Mouse (Mus musculus) kidney, adult 2 months (tissue): ENCODE measurements around the gene Atp5d.

ENCODE experiments used
- CTCF ChIP-seq: fragments of 200-500 bp; conservative IDR thresholded peaks from 2 replicates; pipeline ENCODE4 v1.5.1; 2011; ENCODE audit warnings: low read depth, mild to moderate bottlenecking, control low read depth, low read length, moderate library complexity, mixed read lengths; ENCODE audit not compliant: insufficient read depth, insufficient read length
- POLR2A ChIP-seq: fragments of 200-500 bp; IDR thresholded peaks from one replicate; pipeline ENCODE4 v1.6.1; 2011; ENCODE audit warnings: low read depth, low read length, control low read depth

DNA sequence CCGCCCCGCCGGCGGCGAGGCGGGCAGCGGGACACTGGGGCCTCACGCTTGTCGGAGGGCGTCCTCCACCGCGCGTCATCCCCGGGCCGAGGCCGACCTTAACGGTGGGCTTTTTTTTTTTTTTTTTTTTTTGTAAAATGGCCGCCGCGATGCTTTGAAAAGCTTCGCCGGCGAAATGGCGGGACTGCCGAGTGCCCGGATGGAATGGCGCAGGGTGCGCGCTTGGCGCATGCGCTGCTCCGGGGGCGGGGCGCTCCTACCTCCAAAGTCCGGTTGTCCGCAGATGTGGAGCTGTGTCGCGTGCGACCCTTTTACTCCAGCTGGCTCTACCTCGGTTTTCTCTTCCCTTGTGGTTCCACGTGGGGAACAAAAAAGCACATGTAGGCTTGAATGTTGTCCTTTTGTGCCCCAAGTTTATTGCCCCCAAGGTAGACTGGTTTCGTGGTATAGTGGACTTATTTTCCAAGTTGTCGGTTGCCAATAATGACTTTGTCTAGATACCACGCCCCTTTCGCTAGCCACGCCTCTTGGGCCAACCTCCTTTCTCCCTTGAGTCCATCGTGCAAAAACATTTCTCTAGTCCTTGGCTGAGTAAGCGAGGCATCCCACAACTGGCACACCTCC is 29.7 kb downstream of the Atp5d start:
- TF ChIP-seq POLR2A (no peak), CTCF (no peak)
